Mouse (Mus musculus): ENCODE measurements at regions not wholly inside any gene's neighbourhood (a gene's known extent, or its start where the extent isn't known, plus 50 kb on each side); places are given as distances from the start of the nearest gene placed in this dataset.
"Not testable (repeated sequence)": the region's sequence is repeated elsewhere in the genome, so short reads cannot be mapped to it uniquely, and the experiment has no call there.

GRCm38 (mm10) chr2:114723971-114724666 is 69.4 kb upstream of the Dph6 start:
- DNase-seq (ENCODE audit: low spot score), result no peak

- no peak for DNase-seq (ENCODE audit: low spot score)
Measured at GRCm38 (mm10) chr2:114727197-114727596, 72.4 kb upstream of the Dph6 start.

GRCm38 (mm10) chr2:114734861-114735569 is 80.3 kb upstream of the Dph6 start:
- peak; percentile 20 for DNase-seq (ENCODE audit: low spot score)

DNA sequence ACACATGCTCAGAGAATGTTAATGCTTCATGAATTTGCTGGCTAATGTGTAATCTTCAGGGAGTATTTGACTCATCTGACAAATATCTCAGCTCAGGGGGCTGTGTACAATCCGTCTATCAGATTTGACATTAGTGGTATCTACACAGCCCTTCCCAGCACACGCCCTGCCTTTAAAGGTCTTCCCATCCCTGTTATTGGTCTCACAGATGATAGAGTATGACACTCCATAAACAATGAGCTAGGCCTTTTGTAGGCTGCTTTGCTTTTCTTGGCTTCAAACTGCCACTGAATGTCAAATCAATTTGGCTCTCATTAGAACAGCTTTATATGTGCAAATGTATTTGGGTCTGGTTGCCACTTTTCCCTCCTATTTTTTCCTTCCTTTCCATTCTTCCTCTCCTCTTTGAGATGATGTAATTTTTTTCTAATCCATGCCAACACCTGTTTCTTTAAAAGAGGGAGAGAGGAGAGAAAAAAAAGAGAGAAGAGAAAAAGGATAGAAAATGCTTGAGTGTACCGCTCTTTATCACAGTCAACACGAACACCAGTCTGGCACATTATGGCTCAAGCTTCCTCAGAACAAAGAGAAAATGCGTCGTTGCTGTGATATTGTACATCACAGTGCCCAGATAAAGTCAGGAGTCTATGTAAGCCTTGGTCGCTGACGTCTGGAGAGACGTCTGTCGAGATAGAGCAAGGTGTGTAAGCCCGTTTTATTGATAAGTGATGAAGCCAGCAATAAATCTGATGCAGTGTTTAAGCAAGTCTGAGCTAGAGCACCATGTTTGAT is 84.9 kb upstream of the Dph6 start:
- peak; percentile 18 for DNase-seq (ENCODE audit: low spot score)

DNA sequence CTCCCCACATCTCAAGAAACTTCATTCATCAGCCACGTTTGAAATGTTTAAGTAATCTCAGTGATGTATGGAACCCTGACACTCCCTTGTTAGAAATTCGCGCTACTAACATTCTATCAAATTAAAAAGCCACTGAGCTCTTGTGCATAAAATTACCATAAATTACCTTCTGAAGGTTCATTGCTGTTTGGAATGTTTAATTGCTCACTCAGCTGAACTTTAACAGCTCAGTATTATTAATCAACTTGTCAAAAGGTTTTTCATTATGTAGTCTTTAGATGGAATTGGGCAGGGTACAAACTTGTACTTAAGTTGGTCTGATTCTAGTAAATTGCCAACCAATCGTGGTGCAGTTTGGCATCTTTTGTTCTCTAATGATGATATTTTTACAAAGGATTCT is 108.5 kb upstream of the Dph6 start:
- no peak for DNase-seq (ENCODE audit: low spot score)

GRCm38 (mm10) chr2:114773723-114774122 is 119.0 kb upstream of the Dph6 start:
- not testable (repeated sequence) for DNase-seq (ENCODE audit: low spot score)

GRCm38 (mm10) chr2:114774278-114774677 is 119.5 kb upstream of the Dph6 start:
- DNase-seq (ENCODE audit: low spot score), result peak; percentile 58

GRCm38 (mm10) chr2:114775532-114775931 is 120.8 kb upstream of the Dph6 start:
- peak; percentile 92 for DNase-seq (ENCODE audit: low spot score)

DNA sequence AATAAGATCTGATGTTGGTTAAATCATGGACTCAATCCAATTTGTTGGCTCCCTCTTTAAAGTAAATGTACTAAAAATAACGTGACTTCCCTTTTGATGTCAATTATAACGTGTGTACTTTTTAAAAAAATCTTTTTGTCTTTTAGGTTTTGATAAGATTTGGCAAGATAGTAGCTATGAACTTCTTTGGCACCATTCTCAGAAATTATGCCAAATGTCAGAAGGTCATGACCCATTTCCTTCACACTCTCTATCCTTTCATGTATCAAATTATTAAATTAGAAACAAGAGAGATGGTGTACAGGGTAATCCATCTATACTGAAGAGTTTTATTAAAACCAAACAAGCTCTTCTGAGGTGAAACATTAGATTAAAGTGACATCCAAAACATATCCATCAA is 121.4 kb upstream of the Dph6 start:
- DNase-seq (ENCODE audit: low spot score), result no peak

GRCm38 (mm10) chr2:114782450-114782849 is 127.7 kb upstream of the Dph6 start:
- no peak for DNase-seq (ENCODE audit: low spot score)

- DNase-seq (ENCODE audit: low spot score), result peak; percentile 77
Measured at GRCm38 (mm10) chr2:114784191-114784590, 129.4 kb upstream of the Dph6 start.

DNA sequence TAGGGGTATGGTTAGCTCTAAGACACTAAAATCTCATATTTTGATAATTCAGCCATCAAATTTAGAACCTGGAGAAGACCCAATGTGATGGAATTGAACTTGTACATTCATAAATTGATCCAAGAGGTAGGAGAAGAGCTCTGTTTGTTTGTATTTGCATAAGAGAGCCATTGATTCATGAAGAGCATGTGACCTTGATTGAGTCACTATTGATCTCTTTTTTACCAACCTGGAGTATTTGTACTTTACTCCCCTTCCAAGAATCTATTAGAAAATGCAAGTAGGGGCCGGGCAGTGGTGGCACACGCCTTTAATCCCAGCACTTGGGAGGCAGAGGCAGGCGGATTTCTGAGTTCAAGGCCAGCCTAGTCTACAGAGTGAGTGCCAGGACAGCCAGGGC is 133.5 kb upstream of the Dph6 start:
- DNase-seq (ENCODE audit: low spot score), result no peak

- DNase-seq (ENCODE audit: low spot score), result no peak
Measured at GRCm38 (mm10) chr2:114796630-114797290, 142.0 kb upstream of the Dph6 start.

- DNase-seq (ENCODE audit: low spot score), result peak; percentile 92
Measured at GRCm38 (mm10) chr2:114797291-114797650, 142.5 kb upstream of the Dph6 start.

DNA sequence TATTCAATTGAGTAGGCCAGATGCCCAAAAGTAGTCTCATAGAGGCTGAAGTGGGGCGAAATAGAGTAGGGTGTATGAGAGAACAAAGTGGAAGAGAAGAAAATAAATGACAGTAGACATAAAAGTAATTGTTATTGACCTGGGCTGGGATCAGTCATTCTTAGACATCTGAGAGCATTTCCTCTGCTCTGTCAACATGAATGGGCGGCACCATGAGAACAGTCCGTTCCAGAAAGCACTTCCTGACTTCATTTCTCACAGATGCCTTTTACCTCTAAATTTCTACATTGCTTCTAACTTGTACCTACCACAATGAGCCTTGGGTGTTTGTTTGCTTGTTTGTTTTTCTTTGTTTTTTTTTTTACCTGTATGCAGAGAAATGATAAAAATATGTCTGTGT is 148.5 kb upstream of the Dph6 start:
- DNase-seq (ENCODE audit: low spot score), result no peak

DNA sequence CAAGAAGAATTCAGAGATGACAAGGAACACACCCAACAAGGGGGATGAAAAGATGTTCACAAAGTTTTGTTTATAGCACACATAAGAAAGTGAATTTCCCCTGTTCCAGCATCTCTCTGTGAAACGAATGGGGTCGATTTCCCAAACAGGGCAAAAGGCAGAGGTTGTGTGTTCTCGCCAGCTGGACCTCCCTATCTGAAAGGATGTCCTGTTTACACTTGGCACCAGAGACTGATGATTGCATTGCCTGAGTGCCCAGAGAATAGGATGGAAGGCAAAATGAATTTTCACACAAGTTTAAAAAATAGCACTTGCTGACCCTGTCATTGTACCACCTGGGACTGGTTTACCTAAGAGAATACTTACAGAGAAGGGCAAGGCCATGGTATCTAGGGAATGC is 149.2 kb upstream of the Dph6 start:
- peak; percentile 39 for DNase-seq (ENCODE audit: low spot score)

DNA sequence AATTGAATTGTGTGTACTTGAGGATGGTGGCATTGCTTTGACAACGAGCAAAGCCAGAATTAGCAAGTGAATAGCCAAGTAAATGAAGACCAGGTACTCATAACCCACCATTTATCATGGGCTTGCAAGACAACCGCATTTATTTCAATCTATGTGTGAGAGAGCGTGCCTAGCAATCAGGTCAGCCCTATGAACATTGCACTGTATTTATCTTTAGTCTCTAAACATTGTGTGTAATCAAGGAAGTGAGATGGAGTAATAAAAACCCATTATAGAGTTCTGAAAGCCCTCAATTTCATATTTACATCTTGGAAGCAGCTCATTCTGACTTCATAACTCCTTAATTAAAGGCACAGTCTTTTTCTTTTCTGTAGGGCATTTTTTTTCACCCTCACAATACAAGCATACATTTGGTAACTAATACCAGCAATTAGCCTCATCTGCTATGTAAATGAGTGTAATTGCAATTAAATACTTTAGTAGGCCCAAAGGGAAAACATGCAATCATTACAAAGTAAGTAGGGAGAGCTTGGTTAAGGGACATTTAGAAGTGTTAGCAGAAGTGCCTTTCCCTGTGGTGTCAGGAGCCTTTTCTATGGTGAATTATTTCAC is 150.8 kb upstream of the Dph6 start:
- no peak for DNase-seq (ENCODE audit: low spot score)

DNA sequence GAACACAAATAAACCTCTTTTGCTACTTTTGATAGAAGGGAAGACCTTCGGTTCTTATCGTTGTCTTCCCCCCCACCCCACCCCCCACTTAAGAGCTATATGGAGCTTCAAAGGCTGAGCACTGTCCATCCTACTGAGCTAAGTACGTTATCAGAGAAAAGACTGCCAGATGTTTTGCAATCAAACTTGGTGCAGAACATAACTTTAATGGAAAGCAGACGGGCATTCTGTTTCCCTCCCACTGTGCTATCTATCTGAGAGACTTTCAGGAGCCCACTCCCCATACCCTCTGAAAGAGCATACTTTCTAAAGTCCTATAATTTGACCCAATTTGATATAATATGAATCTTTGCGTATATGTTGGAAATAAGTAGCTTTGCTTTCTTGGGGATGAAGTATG is 153.3 kb upstream of the Dph6 start:
- no peak for DNase-seq (ENCODE audit: low spot score)

DNA sequence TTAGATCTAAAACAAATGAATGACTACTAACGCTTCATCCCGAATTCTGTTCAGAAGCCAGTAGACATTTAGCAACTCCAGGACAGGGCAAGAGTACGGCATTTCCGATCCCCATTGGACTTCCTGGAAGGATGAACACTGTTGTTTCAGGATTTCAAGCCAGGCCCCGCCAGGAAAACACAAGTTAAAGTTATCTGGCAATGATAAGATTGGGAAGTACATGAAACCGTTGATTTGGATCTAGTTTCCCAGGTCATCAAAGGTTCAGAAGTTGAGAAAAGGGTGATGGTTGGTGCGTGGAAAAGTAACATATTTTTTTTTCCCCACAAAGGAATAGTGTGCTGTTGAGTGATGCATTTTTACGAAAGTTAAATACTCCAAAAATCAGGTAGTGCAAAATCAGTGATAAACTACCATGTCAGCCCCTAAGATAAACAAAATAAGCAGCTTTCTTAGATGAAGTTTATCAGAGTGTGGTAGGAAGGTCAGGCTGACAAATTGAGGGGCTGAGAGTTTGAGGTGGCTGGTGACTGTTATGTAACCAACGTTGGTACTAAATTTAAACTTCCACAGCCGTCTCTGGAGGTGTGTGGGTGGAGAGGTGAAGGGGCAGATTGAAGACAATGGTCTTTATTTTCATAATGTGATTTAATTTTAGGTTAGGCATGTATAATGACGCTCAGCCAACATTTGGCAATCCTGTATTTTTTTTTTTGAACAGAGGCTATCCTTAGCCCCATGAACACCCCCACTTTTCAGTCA is 157.6 kb upstream of the Dph6 start:
- no peak for DNase-seq (ENCODE audit: low spot score)

GRCm38 (mm10) chr2:114812903-114813290 is 158.1 kb upstream of the Dph6 start:
- DNase-seq (ENCODE audit: low spot score), result peak; percentile 66

DNA sequence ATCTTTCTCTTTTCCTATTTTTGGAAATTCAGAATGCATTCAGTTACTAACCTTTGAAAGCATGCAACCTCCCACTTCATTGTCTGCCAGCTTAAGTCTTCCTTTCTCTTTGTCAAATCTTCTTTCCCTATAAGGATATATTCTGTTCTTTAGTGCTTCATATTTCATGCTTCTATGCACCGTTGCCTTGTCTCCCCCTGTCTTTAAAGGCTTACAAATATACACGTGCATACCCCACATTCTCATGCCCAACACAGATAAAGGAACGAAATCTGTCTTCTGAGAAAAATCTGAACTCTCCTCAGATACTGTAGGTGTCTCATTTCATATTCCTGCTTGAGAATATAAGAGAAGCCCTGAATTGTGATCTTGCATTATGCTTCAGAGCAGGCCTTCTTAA is 167.9 kb upstream of the Dph6 start:
- DNase-seq (ENCODE audit: low spot score), result no peak

Data from adipocyte (in vitro differentiated cells).